Mouse (Mus musculus): ENCODE data around the gene Pigr. TPM values are rescaled to one million over a fixed set of nuclear protein-coding genes. Genes with fewer than 3 reads are reported as not detected.

Pigr gene
- polyA plus RNA-seq, 1 experiment = not detected

- H3K4me1 ChIP-seq (ENCODE audit: control insufficient read depth, insufficient read depth, low read length) = no peaks in the 10 kb centered on the region
- no peak overlapping the region for H3K4me3 ChIP-seq (ENCODE audit: insufficient read depth, low read length)
- H3K27ac ChIP-seq (ENCODE audit: insufficient read depth, low read length) = no peak overlapping the region
- TF ChIP-seq CTCF (IDR thresholded peaks at IDR 0.05; ENCODE audit: borderline replicate concordance, insufficient read depth, low read length) (no peak), POLR2A (IDR thresholded peaks at IDR 0.05; ENCODE audit: low read depth, low read length) (no peak)
Observed at GRCm38 (mm10) chr1:130875910-130876309, 49.4 kb downstream of the Pigr start.

GRCm38 (mm10) chr1:130876931-130877509 lies 50.5 kb downstream of the Pigr start:
- no peaks in the 10 kb centered on the region for H3K4me1 ChIP-seq (ENCODE audit: control insufficient read depth, insufficient read depth, low read length)
- TF ChIP-seq POLR2A (IDR thresholded peaks at IDR 0.05; ENCODE audit: low read depth, low read length) (no peak), CTCF (IDR thresholded peaks at IDR 0.05; ENCODE audit: borderline replicate concordance, insufficient read depth, low read length) (no peak)
- no peak overlapping the region for H3K27ac ChIP-seq (ENCODE audit: insufficient read depth, low read length)
- no peak overlapping the region for H3K4me3 ChIP-seq (ENCODE audit: insufficient read depth, low read length)

- TF ChIP-seq CTCF (IDR thresholded peaks at IDR 0.05; ENCODE audit: borderline replicate concordance, insufficient read depth, low read length) (no peak), POLR2A (IDR thresholded peaks at IDR 0.05; ENCODE audit: low read depth, low read length) (no peak)
- Histone ChIP-seq H3K4me1 (ENCODE audit: control insufficient read depth, insufficient read depth, low read length) (no peaks in the 10 kb centered on the region), H3K4me3 (ENCODE audit: insufficient read depth, low read length) (no peak overlapping the region), H3K27ac (ENCODE audit: insufficient read depth, low read length) (no peak overlapping the region)
Observed at GRCm38 (mm10) chr1:130877889-130878614, 51.6 kb downstream of the Pigr start.

- no peak overlapping the region for H3K27ac ChIP-seq (ENCODE audit: insufficient read depth, low read length)
- no peaks in the 10 kb centered on the region for H3K4me1 ChIP-seq (ENCODE audit: control insufficient read depth, insufficient read depth, low read length)
- no peak for TF ChIP-seq CTCF (IDR thresholded peaks at IDR 0.05; ENCODE audit: borderline replicate concordance, insufficient read depth, low read length)
- no peak for TF ChIP-seq POLR2A (IDR thresholded peaks at IDR 0.05; ENCODE audit: low read depth, low read length)
- no peak overlapping the region for H3K4me3 ChIP-seq (ENCODE audit: insufficient read depth, low read length)
Observed at GRCm38 (mm10) chr1:130879927-130880326, 53.4 kb downstream of the Pigr start.

- Histone ChIP-seq H3K4me3 (ENCODE audit: insufficient read depth, low read length) (no peak overlapping the region), H3K27ac (ENCODE audit: insufficient read depth, low read length) (no peak overlapping the region), H3K4me1 (ENCODE audit: control insufficient read depth, insufficient read depth, low read length) (no peaks in the 10 kb centered on the region)
- no peak for TF ChIP-seq CTCF (IDR thresholded peaks at IDR 0.05; ENCODE audit: borderline replicate concordance, insufficient read depth, low read length)
- no peak for TF ChIP-seq POLR2A (IDR thresholded peaks at IDR 0.05; ENCODE audit: low read depth, low read length)
Observed at GRCm38 (mm10) chr1:130883146-130883545, 56.7 kb downstream of the Pigr start.

- no peak for TF ChIP-seq CTCF (IDR thresholded peaks at IDR 0.05; ENCODE audit: borderline replicate concordance, insufficient read depth, low read length)
- no peaks in the 10 kb centered on the region for H3K4me1 ChIP-seq (ENCODE audit: control insufficient read depth, insufficient read depth, low read length)
- no peak within 1 kb of the TSS for H3K4me3 ChIP-seq (ENCODE audit: insufficient read depth, low read length)
- H3K27ac ChIP-seq (ENCODE audit: insufficient read depth, low read length) = no peak within 1 kb of the TSS
Observed at GRCm38 (mm10) chr1:130887354-130887753, 60.9 kb downstream of the Pigr start, which contains the start of gene Il24. Gene Il24 (minus strand): TSS chr1:130887454.

GRCm38 (mm10) chr1:130892446-130892845 lies 66.0 kb downstream of the Pigr start:
- TF ChIP-seq CTCF (IDR thresholded peaks at IDR 0.05; ENCODE audit: borderline replicate concordance, insufficient read depth, low read length) = no peak
- TF ChIP-seq POLR2A (IDR thresholded peaks at IDR 0.05; ENCODE audit: low read depth, low read length) = no peak
- Histone ChIP-seq H3K4me3 (ENCODE audit: insufficient read depth, low read length) (no peak overlapping the region), H3K27ac (ENCODE audit: insufficient read depth, low read length) (no peak overlapping the region), H3K4me1 (ENCODE audit: control insufficient read depth, insufficient read depth, low read length) (no peaks in the 10 kb centered on the region)

GRCm38 (mm10) chr1:130893329-130894040 lies 67.0 kb downstream of the Pigr start:
- TF ChIP-seq CTCF (IDR thresholded peaks at IDR 0.05; ENCODE audit: borderline replicate concordance, insufficient read depth, low read length) (no peak), POLR2A (IDR thresholded peaks at IDR 0.05; ENCODE audit: low read depth, low read length) (no peak)
- no peaks in the 10 kb centered on the region for H3K4me1 ChIP-seq (ENCODE audit: control insufficient read depth, insufficient read depth, low read length)

GRCm38 (mm10) chr1:130894468-130894867 lies 68.0 kb downstream of the Pigr start:
- no peak overlapping the region for H3K4me3 ChIP-seq (ENCODE audit: insufficient read depth, low read length)
- H3K27ac ChIP-seq (ENCODE audit: insufficient read depth, low read length) = no peak overlapping the region
- H3K4me1 ChIP-seq (ENCODE audit: control insufficient read depth, insufficient read depth, low read length) = no peaks in the 10 kb centered on the region
- TF ChIP-seq POLR2A (IDR thresholded peaks at IDR 0.05; ENCODE audit: low read depth, low read length) (no peak), CTCF (IDR thresholded peaks at IDR 0.05; ENCODE audit: borderline replicate concordance, insufficient read depth, low read length) (no peak)

More at GRCm38 (mm10) chr1:130893329-130894040, 67.0 kb downstream of the Pigr start:
- Histone ChIP-seq H3K4me3 (ENCODE audit: insufficient read depth, low read length) (no peak overlapping the region), H3K27ac (ENCODE audit: insufficient read depth, low read length) (no peak overlapping the region)

Other genes with a start within 250 kb of the Pigr start
- gene Zp3r, start 197.1 kb upstream of the Pigr start, polyA plus RNA-seq (2011; ENCODE audit: insufficient read length, low read depth, missing spikeins) = not detected in 2 replicates
- gene C4bp, start 165.1 kb upstream of the Pigr start, polyA plus RNA-seq (2011; ENCODE audit: insufficient read length, low read depth, missing spikeins) = 0.73 TPM in 1 of 2 replicates, not detected in the other
- not detected in 2 replicates for gene Gm29427, start 110.9 kb upstream of the Pigr start, polyA plus RNA-seq (2011; ENCODE audit: insufficient read length, low read depth, missing spikeins)
- gene Yod1, start 109.4 kb upstream of the Pigr start, polyA plus RNA-seq (2011; ENCODE audit: insufficient read length, low read depth, missing spikeins) = 4.9 and 6.5 TPM in 2 replicates
- gene Pfkfb2, start 97.4 kb upstream of the Pigr start, polyA plus RNA-seq (2011; ENCODE audit: insufficient read length, low read depth, missing spikeins) = 12.7 and 16.1 TPM in 2 replicates
- 0.75 and 1.8 TPM in 2 replicates for gene AA986860, start 94.7 kb upstream of the Pigr start, polyA plus RNA-seq (2011; ENCODE audit: insufficient read length, low read depth, missing spikeins)
- gene Fcamr, start 25.8 kb upstream of the Pigr start, polyA plus RNA-seq (2011; ENCODE audit: insufficient read length, low read depth, missing spikeins) = not detected in 2 replicates
- not detected in 2 replicates for gene Fcmr, start 39.0 kb downstream of the Pigr start, polyA plus RNA-seq (2011; ENCODE audit: insufficient read length, low read depth, missing spikeins)
- gene Il24, start 60.8 kb downstream of the Pigr start, polyA plus RNA-seq (2011; ENCODE audit: insufficient read length, low read depth, missing spikeins) = not detected in 2 replicates
- gene Il20, start 84.8 kb downstream of the Pigr start, polyA plus RNA-seq (2011; ENCODE audit: insufficient read length, low read depth, missing spikeins) = not detected in 2 replicates
- not detected in 2 replicates for gene Il19, start 113.4 kb downstream of the Pigr start, polyA plus RNA-seq (2011; ENCODE audit: insufficient read length, low read depth, missing spikeins)
- gene Il10, start 193.2 kb downstream of the Pigr start, polyA plus RNA-seq (2011; ENCODE audit: insufficient read length, low read depth, missing spikeins) = not detected in 2 replicates

Data from embryonic fibroblast, embryonic 13.5 days (primary cell).